Mouse (Mus musculus): Measurements from ENCODE around the gene Gm44503. TPM values are rescaled to one million over a fixed set of nuclear protein-coding genes. Genes with fewer than 3 reads are reported as not detected.

Gm44503 gene
- polyA plus RNA-seq, 1 experiment from 2014 or later: not detected

DNA sequence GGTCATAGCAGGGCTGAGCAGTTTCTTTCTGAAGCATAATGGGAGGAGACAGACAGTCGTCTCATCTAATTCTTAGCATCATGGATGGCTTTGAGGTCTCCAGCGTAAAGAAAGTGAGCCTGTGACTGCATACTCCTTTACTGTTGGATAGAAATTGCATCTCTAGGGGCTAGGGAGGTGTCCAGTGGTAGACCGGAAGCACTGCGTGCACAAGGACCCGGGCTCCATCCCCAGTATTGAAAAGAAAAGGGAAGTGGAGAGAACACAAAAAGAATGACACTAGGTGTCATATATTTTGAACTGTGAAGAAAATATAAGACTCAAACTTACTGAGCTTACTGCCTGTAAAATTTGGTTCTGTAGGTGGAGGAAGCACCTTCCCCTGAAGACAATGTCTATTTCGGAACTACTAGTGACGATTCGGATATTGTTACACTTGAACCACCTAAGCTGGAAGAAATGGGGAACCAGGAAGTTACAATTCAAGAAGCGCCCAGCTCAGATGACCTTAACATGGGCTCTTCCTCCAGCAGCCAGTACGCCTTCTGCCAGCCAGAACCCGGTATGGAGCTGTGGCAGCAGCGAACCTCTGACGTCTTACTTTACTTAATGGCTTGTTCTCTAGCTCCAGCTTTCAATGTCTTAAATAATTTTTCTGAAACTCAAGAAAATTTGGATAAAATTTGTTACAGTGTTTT lies 42.8 kb downstream of the Gm44503 start:
- no peaks in the 10 kb centered on the region for H3K27me3 ChIP-seq (replicated peaks)
- H3K4me3 ChIP-seq: no peak overlapping the region
- H3K9me3 ChIP-seq (replicated peaks): no peaks in the 10 kb centered on the region
- no peak for ATAC-seq (ENCODE audit: insufficient number of reproducible peaks, low FRiP score)
- H3K27ac ChIP-seq (ENCODE audit: poor library complexity, severe bottlenecking): no peak overlapping the region
- WGBS: 83% methylated on average over 13 of the region's 13 CpGs
- no peak overlapping the region for H3K9ac ChIP-seq
- H3K36me3 ChIP-seq: peaks cover 12% of the 10 kb centered on the region
- no peaks in the 10 kb centered on the region for H3K4me1 ChIP-seq (replicated peaks)
- no peak overlapping the region for H3K4me2 ChIP-seq

GRCm38 (mm10) chr9:73002177-73002576 lies 43.5 kb downstream of the Gm44503 start:
- WGBS: 65% methylated on average over 3 of the region's 3 CpGs
- H3K9ac ChIP-seq: no peak overlapping the region
- no peaks in the 10 kb centered on the region for H3K9me3 ChIP-seq (replicated peaks)
- peaks cover 12% of the 10 kb centered on the region for H3K36me3 ChIP-seq
- H3K4me1 ChIP-seq (replicated peaks): no peaks in the 10 kb centered on the region
- H3K4me2 ChIP-seq: no peak overlapping the region
- no peaks in the 10 kb centered on the region for H3K27me3 ChIP-seq (replicated peaks)
- H3K4me3 ChIP-seq: no peak overlapping the region
- H3K27ac ChIP-seq (ENCODE audit: poor library complexity, severe bottlenecking): no peak overlapping the region
- no peak for ATAC-seq (ENCODE audit: insufficient number of reproducible peaks, low FRiP score)

GRCm38 (mm10) chr9:73004076-73004475 lies 45.4 kb downstream of the Gm44503 start:
- Histone ChIP-seq H3K9me3 (replicated peaks) (no peaks in the 10 kb centered on the region), H3K4me2 (no peak overlapping the region), H3K4me1 (replicated peaks) (no peaks in the 10 kb centered on the region), H3K4me3 (no peak overlapping the region), H3K9ac (no peak overlapping the region), H3K36me3 (peaks cover 12% of the 10 kb centered on the region), H3K27ac (ENCODE audit: poor library complexity, severe bottlenecking) (no peak overlapping the region), H3K27me3 (replicated peaks) (no peaks in the 10 kb centered on the region)
- WGBS: 80% methylated on average over 8 of the region's 8 CpGs
- ATAC-seq (ENCODE audit: insufficient number of reproducible peaks, low FRiP score): no peak

GRCm38 (mm10) chr9:73005106-73005505 lies 46.5 kb downstream of the Gm44503 start:
- 80% methylated on average over 6 of the region's 6 CpGs for WGBS
- no peaks in the 10 kb centered on the region for H3K4me1 ChIP-seq (replicated peaks)
- no peaks in the 10 kb centered on the region for H3K9me3 ChIP-seq (replicated peaks)
- no peaks in the 10 kb centered on the region for H3K27me3 ChIP-seq (replicated peaks)
- no peak for ATAC-seq (ENCODE audit: insufficient number of reproducible peaks, low FRiP score)
- H3K27ac ChIP-seq (ENCODE audit: poor library complexity, severe bottlenecking): no peak overlapping the region
- H3K4me2 ChIP-seq: no peak overlapping the region
- H3K4me3 ChIP-seq: no peak overlapping the region
- H3K9ac ChIP-seq: no peak overlapping the region
- H3K36me3 ChIP-seq: peaks cover 15% of the 10 kb centered on the region

DNA sequence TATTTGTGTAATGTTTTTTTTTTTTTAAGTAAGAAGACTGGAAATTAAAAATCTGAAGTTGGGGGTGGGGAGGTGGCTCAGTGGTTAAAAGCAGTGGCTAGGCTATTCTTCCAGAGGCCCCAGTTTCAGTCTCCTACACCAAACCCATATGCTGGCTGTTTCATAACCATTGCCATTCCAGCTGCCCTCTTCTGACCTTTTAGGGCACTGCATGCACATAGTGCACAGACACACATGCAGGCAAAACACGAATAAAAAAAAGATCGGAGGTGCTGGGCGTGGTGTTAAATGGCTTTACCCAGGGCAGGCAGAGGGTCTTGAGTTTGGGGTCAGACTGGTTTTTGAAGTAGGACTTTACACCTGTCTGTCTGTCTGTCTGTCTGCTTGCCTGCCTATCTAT lies 47.5 kb downstream of the Gm44503 start:
- Histone ChIP-seq H3K4me2 (no peak overlapping the region), H3K9me3 (replicated peaks) (no peaks in the 10 kb centered on the region), H3K9ac (no peak overlapping the region), H3K4me3 (no peak overlapping the region), H3K36me3 (peaks cover 20% of the 10 kb centered on the region), H3K4me1 (replicated peaks) (no peaks in the 10 kb centered on the region), H3K27me3 (replicated peaks) (no peaks in the 10 kb centered on the region), H3K27ac (ENCODE audit: poor library complexity, severe bottlenecking) (no peak overlapping the region)
- ATAC-seq (ENCODE audit: insufficient number of reproducible peaks, low FRiP score): no peak
- 93% methylated on average over 3 of the region's 3 CpGs for WGBS

DNA sequence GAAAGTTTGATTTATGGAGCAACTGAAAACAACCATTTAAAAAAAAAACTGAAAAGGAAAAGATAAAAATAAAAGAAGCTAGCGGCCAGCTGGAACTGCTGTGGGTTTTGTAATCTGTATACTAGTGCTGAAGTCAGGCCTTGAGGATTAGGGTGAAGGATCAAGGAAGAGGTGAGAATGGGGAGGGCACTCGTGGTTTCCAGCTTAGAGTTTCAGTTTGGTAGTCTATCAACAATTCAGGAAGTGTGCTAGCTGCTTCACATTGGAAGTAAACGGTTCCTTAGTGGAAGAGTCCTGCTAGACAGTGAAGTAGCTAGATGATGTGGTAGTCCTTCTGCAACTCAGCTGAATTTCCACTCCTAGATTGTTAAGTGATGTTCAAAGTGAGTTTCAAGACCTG lies 49.7 kb downstream of the Gm44503 start:
- no peaks in the 10 kb centered on the region for H3K9me3 ChIP-seq (replicated peaks)
- H3K36me3 ChIP-seq: peaks cover 33% of the 10 kb centered on the region
- WGBS: 56% methylated on average over 3 of the region's 3 CpGs
- H3K4me1 ChIP-seq (replicated peaks): no peaks in the 10 kb centered on the region
- no peak overlapping the region for H3K27ac ChIP-seq (ENCODE audit: poor library complexity, severe bottlenecking)
- no peak overlapping the region for H3K4me2 ChIP-seq
- H3K9ac ChIP-seq: no peak overlapping the region
- no peak for ATAC-seq (ENCODE audit: insufficient number of reproducible peaks, low FRiP score)
- no peak overlapping the region for H3K4me3 ChIP-seq
- H3K27me3 ChIP-seq (replicated peaks): no peaks in the 10 kb centered on the region

DNA sequence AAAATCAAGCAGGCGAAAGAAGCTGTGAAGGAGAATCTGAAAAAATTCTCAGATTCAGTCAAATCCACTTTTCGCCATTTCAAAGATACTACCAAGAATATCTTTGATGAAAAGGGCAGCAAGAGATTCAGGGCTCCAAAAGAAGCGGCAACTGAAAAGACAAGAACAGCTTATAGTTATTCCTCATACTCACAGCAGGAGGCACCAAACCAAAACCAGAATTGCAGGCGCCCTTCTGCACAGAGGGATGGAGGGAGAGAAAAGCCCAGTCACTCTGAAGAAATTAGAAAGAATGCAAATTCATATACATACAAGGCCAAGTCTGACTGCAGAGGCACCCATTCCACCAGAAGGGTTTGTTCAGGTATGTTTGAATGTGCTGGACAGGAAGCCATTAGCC lies 54.0 kb downstream of the Gm44503 start:
- H3K9me3 ChIP-seq (replicated peaks): no peaks in the 10 kb centered on the region
- no peak overlapping the region for H3K4me3 ChIP-seq
- no peak for ATAC-seq (ENCODE audit: insufficient number of reproducible peaks, low FRiP score)
- H3K36me3 ChIP-seq: peaks cover 59% of the 10 kb centered on the region
- WGBS: 78% methylated on average over 4 of the region's 4 CpGs
- H3K4me1 ChIP-seq (replicated peaks): no peaks in the 10 kb centered on the region
- no peak overlapping the region for H3K4me2 ChIP-seq
- H3K27me3 ChIP-seq (replicated peaks): no peaks in the 10 kb centered on the region
- H3K9ac ChIP-seq: no peak overlapping the region
- no peak overlapping the region for H3K27ac ChIP-seq (ENCODE audit: poor library complexity, severe bottlenecking)

DNA sequence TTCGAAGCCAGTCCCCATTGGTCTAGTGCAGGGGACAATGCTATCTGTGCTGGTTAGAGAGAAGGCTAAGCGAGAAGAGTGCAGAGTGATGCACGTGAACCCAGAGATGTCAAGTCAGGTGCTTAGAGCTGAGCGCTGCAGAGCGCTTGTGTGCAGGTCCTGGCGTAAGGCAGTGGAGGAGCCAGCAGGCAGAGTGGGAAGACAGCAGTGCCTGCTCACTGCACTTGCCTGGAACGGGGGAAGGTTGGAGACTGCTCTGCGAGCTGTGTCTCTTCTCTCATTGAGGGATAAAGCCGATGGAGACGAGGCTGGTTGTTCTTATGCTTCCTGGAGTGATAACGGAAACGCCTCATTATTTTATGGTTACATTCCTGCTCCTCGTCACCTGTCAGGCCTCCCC lies 56.1 kb downstream of the Gm44503 start:
- Histone ChIP-seq H3K27me3 (replicated peaks) (no peaks in the 10 kb centered on the region), H3K9ac (no peak overlapping the region), H3K27ac (ENCODE audit: poor library complexity, severe bottlenecking) (no peak overlapping the region), H3K4me2 (no peak overlapping the region), H3K4me3 (no peak overlapping the region), H3K4me1 (replicated peaks) (no peaks in the 10 kb centered on the region), H3K9me3 (replicated peaks) (no peaks in the 10 kb centered on the region), H3K36me3 (peaks cover 74% of the 10 kb centered on the region)
- 67% methylated on average over 13 of the region's 13 CpGs for WGBS
- no peak for ATAC-seq (ENCODE audit: insufficient number of reproducible peaks, low FRiP score)

DNA sequence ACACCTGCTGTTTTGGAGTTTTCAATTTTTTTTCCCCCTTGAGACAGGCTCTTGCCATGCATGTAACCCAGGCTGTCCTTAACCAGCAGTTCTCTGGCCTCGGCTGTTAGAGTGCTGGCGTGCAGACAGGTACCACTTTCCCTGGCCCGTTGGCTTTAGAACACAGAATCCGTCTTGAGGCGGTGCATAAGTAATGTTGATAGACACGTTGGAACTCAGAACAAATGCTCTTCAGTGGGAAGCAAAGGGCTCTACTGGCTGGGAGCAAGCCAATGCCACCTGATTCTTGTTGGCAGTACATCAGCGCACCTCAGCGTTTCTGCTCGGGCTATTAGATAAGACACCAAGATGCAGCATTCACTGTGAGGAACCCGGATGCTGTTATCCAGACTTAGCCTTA lies 61.2 kb downstream of the Gm44503 start:
- ATAC-seq (ENCODE audit: insufficient number of reproducible peaks, low FRiP score): no peak
- H3K9me3 ChIP-seq (replicated peaks): no peaks in the 10 kb centered on the region
- WGBS: 88% methylated on average over 10 of the region's 10 CpGs

DNA sequence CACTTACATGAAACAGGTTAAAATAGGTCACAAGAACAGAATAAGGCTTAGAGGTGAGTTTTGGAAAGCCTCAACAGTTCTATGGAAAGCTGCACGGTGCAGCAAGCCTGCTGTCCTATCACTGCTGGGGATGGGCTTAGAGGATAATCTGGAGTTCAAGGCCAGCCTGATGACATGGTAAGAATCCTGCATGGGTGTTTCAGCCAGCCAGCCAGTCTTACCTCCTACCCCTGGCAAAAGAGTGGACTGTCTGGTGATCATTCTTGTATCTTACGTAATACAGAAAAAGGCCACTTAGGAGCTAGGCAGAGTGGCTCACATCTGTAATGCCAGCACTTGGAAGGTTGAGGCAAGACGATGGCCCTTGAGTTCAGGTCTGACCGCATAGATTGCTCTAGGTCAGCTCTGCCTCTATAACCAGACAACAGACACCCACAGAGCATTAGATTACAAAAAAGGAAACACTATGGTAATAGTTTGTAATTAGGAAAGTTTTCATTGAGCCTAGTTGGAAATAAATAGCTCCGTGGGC lies 62.0 kb downstream of the Gm44503 start:
- Histone ChIP-seq H3K9me3 (replicated peaks) (no peaks in the 10 kb centered on the region), H3K27ac (ENCODE audit: poor library complexity, severe bottlenecking) (no peak overlapping the region), H3K36me3 (peaks cover 50% of the 10 kb centered on the region), H3K4me1 (replicated peaks) (peaks cover 2% of the 10 kb centered on the region), H3K4me2 (no peak overlapping the region), H3K27me3 (replicated peaks) (no peaks in the 10 kb centered on the region), H3K9ac (no peak overlapping the region), H3K4me3 (no peak overlapping the region)
- ATAC-seq (ENCODE audit: insufficient number of reproducible peaks, low FRiP score): no peak
- 88% methylated on average over 5 of the region's 5 CpGs for WGBS

More for the DNA sequence above, 61.2 kb downstream of the Gm44503 start:
- Histone ChIP-seq H3K4me2 (no peak overlapping the region), H3K27ac (ENCODE audit: poor library complexity, severe bottlenecking) (no peak overlapping the region), H3K9ac (no peak overlapping the region), H3K36me3 (peaks cover 54% of the 10 kb centered on the region), H3K4me3 (no peak overlapping the region), H3K27me3 (replicated peaks) (no peaks in the 10 kb centered on the region), H3K4me1 (replicated peaks) (no peaks in the 10 kb centered on the region)

DNA sequence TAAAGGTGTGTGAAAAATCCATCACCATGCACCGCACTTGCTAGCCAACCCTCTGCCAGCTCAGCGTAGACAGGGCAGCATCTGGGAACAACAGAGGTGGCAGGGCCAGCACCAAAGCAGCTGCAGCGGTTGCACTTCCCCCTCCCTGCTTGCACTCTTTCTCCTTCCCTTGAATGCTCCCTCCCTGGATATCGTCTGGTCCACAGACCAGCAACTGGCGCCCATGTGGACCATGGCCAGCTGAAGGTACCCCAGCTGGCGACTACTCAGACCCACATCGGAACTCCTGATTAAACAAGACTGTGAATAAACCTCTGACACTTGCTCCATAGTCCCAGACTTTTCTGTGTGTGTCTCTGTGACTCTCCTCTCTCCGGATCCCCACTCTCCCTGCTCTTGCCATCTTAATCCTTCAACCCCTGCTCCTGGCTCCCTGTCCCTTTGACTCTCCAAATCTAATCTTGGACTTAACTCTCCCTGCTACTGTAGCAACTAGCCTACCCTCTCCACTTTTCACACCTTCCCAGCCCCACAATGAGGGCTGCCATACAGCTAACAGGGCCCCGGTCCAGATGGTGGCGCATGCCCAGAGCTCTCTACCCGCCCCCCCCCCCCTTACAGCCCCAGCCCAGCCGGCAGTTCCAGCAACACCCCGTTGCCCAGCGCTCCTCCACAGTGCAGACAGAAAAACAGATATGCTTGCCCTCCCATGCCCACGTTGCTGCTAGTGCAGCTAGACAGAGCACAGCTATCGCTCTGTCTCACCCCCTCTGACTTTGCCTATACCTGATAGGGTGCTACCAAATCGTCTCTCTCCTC lies 67.4 kb downstream of the Gm44503 start:
- peak overlapping the region; percentile 65 for H3K4me2 ChIP-seq
- peaks cover 12% of the 10 kb centered on the region for H3K4me1 ChIP-seq (replicated peaks)
- H3K36me3 ChIP-seq: peaks cover 26% of the 10 kb centered on the region
- WGBS: 18% methylated on average over 17 of the region's 17 CpGs
- H3K27me3 ChIP-seq (replicated peaks): no peaks in the 10 kb centered on the region
- H3K9ac ChIP-seq: peak overlapping the region; percentile 47; the same call in 1 of the 2 replicates
- peak overlapping the region; percentile 71 for H3K27ac ChIP-seq (ENCODE audit: poor library complexity, severe bottlenecking)
- peak; percentile 61; the same call in 1 of the 2 replicates for ATAC-seq (ENCODE audit: insufficient number of reproducible peaks, low FRiP score)
- no peaks in the 10 kb centered on the region for H3K9me3 ChIP-seq (replicated peaks)
- H3K4me3 ChIP-seq: peak overlapping the region; percentile 29
